Mouse (Mus musculus) kidney, adult 2 months (tissue): ENCODE measurements around the gene Corin.

Source experiments
- CTCF ChIP-seq: fragments of 200-500 bp; conservative IDR thresholded peaks from 2 replicates; pipeline ENCODE4 v1.5.1; 2011; ENCODE audit warnings: low read depth, mild to moderate bottlenecking, control low read depth, low read length, moderate library complexity, mixed read lengths; ENCODE audit not compliant: insufficient read depth, insufficient read length
- POLR2A ChIP-seq: fragments of 200-500 bp; IDR thresholded peaks from one replicate; pipeline ENCODE4 v1.6.1; 2011; ENCODE audit warnings: low read depth, low read length, control low read depth

DNA sequence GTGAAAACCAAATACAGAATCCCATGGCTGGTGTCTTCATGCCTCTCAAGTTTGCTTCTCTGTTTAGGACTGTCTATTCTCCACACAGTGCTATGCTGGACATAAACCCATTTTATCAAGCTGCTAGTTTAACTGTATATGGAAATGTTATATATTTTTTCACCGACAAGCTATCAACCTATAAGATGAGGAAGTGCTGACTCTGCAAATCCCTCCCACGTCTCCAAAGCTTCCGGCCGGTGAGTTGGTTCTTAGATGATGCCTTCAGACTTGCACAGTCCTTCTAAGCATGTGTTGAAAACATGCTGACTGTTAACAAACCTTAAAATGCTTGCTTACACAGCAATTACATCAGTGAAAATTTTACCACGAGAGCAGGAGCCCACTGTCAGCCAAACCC is 168.4 kb downstream of the Corin start:
- no peak for TF ChIP-seq CTCF
- no peak for TF ChIP-seq POLR2A
